8 mouse cellular contexts compared by ENCODE assay signal in the genomic region with DNA sequence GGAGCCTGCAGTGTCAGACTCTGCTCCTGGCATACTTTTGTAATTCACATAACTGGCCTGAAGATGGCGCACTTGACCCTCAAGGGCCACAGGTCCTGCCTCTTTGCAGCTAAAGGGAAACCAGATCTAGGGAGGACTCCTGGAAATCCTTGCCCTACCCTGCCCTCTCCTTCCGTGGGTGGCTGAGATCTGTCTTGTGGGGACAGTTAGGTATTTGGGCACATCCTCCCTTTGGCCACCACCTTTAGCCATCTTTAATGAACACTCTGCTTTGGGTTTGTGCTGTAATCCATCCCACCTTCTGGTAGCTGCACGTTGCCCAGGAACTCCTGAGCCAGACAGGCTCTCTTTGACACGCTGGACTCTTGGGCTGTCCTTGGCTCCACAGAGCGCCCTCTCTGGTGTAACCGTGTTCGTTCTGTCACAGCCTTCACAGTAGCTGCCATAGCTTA. TPM values are rescaled to one million over a fixed set of nuclear protein-coding genes. Genes with fewer than 3 reads are reported as not detected.
DNase-seq lines count a peak whose midpoint lies in the region; ATAC-seq and TF ChIP-seq lines count a peak whose summit lies in the region.

No protein-coding gene starts in this region.

- H3K36me3 ChIP-seq in heart, embryonic 12.5 days = no peaks in the 10 kb centered on the region

- ATAC-seq in frontal cortex, adult (ENCODE audit: low TSS enrichment) = peak; percentile 41; the same call in 1 of the 2 replicates
- peak; percentile 54 for ATAC-seq in Patski
- ATAC-seq in heart, embryonic 12.5 days (ENCODE audit: insufficient number of reproducible peaks, low FRiP score) = no peak

- in situ Hi-C loops in Patski (cut with MboI; ENCODE audit: low pct_unique_long_range_greater_than_20kb) = no loop called here

- no peaks in the 10 kb centered on the region for H3K9me3 ChIP-seq in heart, embryonic 12.5 days (replicated peaks)

- TF ChIP-seq CTCF in Patski (IDR thresholded peaks at IDR 0.05) = no peak

- no peak overlapping the region for H3K4me3 ChIP-seq in heart, embryonic 12.5 days

- H3K27ac ChIP-seq in heart, embryonic 12.5 days (ENCODE audit: poor library complexity, severe bottlenecking) = no peak overlapping the region

- CTCF ChIA-PET in Patski (lab: Charles Lee) = interaction anchor here (0.7 to 5.4 kb wide), 10 partner anchors 9 to 308 kb away, joined by 3 to 30 read pairs (median 4); no protein-coding TSS in a partner anchor

- peaks cover 23% of the 10 kb centered on the region for H3K4me1 ChIP-seq in heart, embryonic 12.5 days (replicated peaks)

- no peaks in the 10 kb centered on the region for H3K27me3 ChIP-seq in Patski
- H3K27me3 ChIP-seq in heart, embryonic 12.5 days (replicated peaks) = peaks cover 46% of the 10 kb centered on the region

- POLR2A ChIA-PET in Patski (lab: Charles Lee) = no interaction called here

- under 1% methylated on average over 7 of the region's 7 CpGs for WGBS in heart, embryonic 12.5 days

- no peak overlapping the region for H3K9ac ChIP-seq in heart, embryonic 12.5 days

- DNase-seq in frontal cortex, postnatal 10 days (ENCODE audit: low spot score in 2 of 2) = no peak
- no peak for DNase-seq in Patski (ENCODE audit: low read depth, low spot score)
- DNase-seq in cerebellum, postnatal 36 days = peak; percentile 66 to 80
- DNase-seq in kidney, postnatal 25 days = peak; percentile 72 to 78
- peak; percentile 77 for DNase-seq in lung, postnatal 10 days
- peak; percentile 51 for DNase-seq in spleen, adult 12 weeks (ENCODE audit: low spot score)

- H3K4me2 ChIP-seq in heart, embryonic 12.5 days = 0 out of 2 replicates have a peak overlapping the region, but pooled peaks have one; percentile 14

RNA-seq across cellular contexts. Expression of a gene that starts 4.0 kb away (rescaled TPM):
- polyA plus RNA-seq in Patski (2021) = 13.1 TPM
- polyA plus RNA-seq in heart, embryonic 12.5 days (2016; fragmentation: Nextera tagmentation; extraction: Ambion mirVana) = 1.1 and 1.2 TPM in 2 replicates

RNA-seq across cellular contexts. Expression of a gene that starts 28.4 kb away (rescaled TPM):
- polyA plus RNA-seq in Patski (2021) = 0.03 TPM
- polyA plus RNA-seq in heart, embryonic 12.5 days (2016; fragmentation: Nextera tagmentation; extraction: Ambion mirVana) = 0.14 and 0.39 TPM in 2 replicates

Comparison
In these comparisons a context has a peak if more than half of its experiments do, and no peak if none do; other contexts are left out.
1. DNase-seq: peak in cerebellum, postnatal 36 days (2 of 2), kidney, postnatal 25 days (2 of 2), lung, postnatal 10 days (single experiment) and spleen, adult 12 weeks (single experiment); none in frontal cortex, postnatal 10 days (0 of 2) and Patski (single experiment).